Mouse (Mus musculus): ENCODE results near the gene Hist1h2bc. TPM values are rescaled to one million over a fixed set of nuclear protein-coding genes. Genes with fewer than 3 reads are reported as not detected.

Hist1h2bc gene
- polyA plus RNA-seq, 1 experiment, result 10.6 TPM

DNA sequence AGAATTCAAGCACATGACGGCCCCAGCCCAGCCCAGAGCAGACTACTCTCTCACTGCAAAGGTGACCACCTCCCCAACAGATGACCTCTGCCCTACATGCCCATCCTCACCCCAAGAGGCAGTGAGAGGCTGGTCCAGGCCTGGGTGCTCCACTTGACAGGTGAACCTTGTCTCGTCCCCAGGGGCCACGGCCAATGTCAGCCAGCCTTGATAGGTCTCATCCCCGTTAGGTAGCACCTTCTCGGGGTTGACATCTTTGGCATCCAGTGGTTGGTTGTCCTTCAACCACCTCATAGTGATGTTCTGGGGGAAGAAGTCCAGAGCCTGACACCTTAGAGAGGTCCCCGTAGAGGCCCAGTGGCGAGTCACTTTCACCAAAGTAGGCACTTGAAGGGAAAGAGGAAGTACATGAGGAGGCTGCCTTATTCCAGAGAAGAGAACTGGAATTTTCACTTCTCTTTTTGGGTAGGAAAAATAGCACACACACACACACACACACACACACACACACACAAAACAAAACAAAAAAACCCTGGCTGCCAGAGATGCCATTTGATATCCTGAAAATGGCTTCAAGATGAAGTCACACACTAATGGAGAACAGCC lies 21.9 kb downstream of the Hist1h2bc start:
- H3K4me3 ChIP-seq (ENCODE audit: low read depth, low read length), result no peak overlapping the region
- H3K36me3 ChIP-seq (ENCODE audit: control insufficient read depth, insufficient read depth, low read length, poor library complexity, severe bottlenecking), result no peaks in the 10 kb centered on the region
- H3K9ac ChIP-seq (ENCODE audit: low read depth, poor library complexity, severe bottlenecking), result no peak overlapping the region
- H3K27ac ChIP-seq (ENCODE audit: insufficient read depth, low read length), result no peak overlapping the region
- H3K9me3 ChIP-seq (replicated peaks; ENCODE audit: control insufficient read depth, insufficient read depth, low read length, poor library complexity, severe bottlenecking), result no peaks in the 10 kb centered on the region
- TF ChIP-seq EP300 (IDR thresholded peaks at IDR 0.05; ENCODE audit: insufficient read depth, low read depth, low read length) (no peak), POLR2A (IDR thresholded peaks at IDR 0.05; ENCODE audit: insufficient read depth, low read length) (no peak), CTCF (IDR thresholded peaks at IDR 0.05; ENCODE audit: low read depth, low read length) (no peak)
- no peaks in the 10 kb centered on the region for H3K4me1 ChIP-seq (ENCODE audit: control insufficient read depth, insufficient read depth, low read length)
- H3K27me3 ChIP-seq (ENCODE audit: control insufficient read depth, insufficient read depth, low read length, poor library complexity, severe bottlenecking), result peaks cover 4% of the 10 kb centered on the region; the same call in 1 of the 2 replicates

DNA sequence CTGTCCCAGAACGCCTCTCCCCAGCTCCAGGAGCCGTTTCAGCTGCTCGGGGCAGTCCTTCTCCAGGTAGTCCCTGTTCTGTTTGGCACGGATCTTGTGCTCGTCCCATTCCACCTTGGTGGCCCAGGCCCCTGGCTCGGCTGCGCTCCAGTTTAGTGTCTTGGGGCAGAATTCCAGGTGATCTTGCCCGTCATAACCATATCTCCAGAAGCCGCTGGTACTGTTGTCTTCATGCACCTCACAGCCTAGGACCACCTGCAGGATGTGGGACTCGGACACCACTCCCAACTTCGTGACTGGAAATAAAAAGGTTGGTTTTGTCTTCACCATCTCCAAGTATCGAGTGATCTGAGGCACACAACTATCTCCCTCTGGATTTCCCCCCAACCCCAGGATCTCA lies 22.8 kb downstream of the Hist1h2bc start:
- Histone ChIP-seq H3K4me1 (ENCODE audit: control insufficient read depth, insufficient read depth, low read length) (no peaks in the 10 kb centered on the region), H3K9ac (ENCODE audit: low read depth, poor library complexity, severe bottlenecking) (no peak overlapping the region), H3K4me3 (ENCODE audit: low read depth, low read length) (no peak overlapping the region), H3K36me3 (ENCODE audit: control insufficient read depth, insufficient read depth, low read length, poor library complexity, severe bottlenecking) (no peaks in the 10 kb centered on the region), H3K27ac (ENCODE audit: insufficient read depth, low read length) (no peak overlapping the region), H3K27me3 (ENCODE audit: control insufficient read depth, insufficient read depth, low read length, poor library complexity, severe bottlenecking) (peaks cover 4% of the 10 kb centered on the region; the same call in 1 of the 2 replicates), H3K9me3 (replicated peaks; ENCODE audit: control insufficient read depth, insufficient read depth, low read length, poor library complexity, severe bottlenecking) (no peaks in the 10 kb centered on the region)
- TF ChIP-seq POLR2A (IDR thresholded peaks at IDR 0.05; ENCODE audit: insufficient read depth, low read length) (no peak), CTCF (IDR thresholded peaks at IDR 0.05; ENCODE audit: low read depth, low read length) (no peak), EP300 (IDR thresholded peaks at IDR 0.05; ENCODE audit: insufficient read depth, low read depth, low read length) (no peak)

DNA sequence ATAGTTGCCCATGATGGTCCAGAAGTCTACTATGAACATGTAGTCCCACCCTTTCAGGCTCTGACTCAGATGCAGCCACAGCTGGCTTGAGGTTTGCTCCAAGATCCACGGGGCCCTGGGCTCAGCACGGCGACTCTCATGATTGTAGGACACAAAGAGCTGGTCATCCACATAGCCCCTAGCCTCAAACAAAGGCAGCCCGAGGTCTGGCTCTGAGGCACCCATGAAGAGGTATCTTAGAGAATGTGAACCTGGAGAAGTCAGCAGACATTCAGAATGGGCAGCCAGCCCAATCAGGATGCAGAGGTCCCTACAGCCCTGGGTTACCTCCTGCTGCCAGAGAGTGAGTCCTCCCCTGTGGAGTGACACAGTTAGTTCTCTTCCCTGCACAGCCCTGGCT lies 24.0 kb downstream of the Hist1h2bc start:
- no peaks in the 10 kb centered on the region for H3K9me3 ChIP-seq (replicated peaks; ENCODE audit: control insufficient read depth, insufficient read depth, low read length, poor library complexity, severe bottlenecking)
- H3K27ac ChIP-seq (ENCODE audit: insufficient read depth, low read length), result no peak overlapping the region
- no peak overlapping the region for H3K4me3 ChIP-seq (ENCODE audit: low read depth, low read length)
- TF ChIP-seq CTCF (IDR thresholded peaks at IDR 0.05; ENCODE audit: low read depth, low read length), result no peak
- TF ChIP-seq POLR2A (IDR thresholded peaks at IDR 0.05; ENCODE audit: insufficient read depth, low read length), result no peak
- TF ChIP-seq EP300 (IDR thresholded peaks at IDR 0.05; ENCODE audit: insufficient read depth, low read depth, low read length), result no peak
- H3K36me3 ChIP-seq (ENCODE audit: control insufficient read depth, insufficient read depth, low read length, poor library complexity, severe bottlenecking), result no peaks in the 10 kb centered on the region
- H3K27me3 ChIP-seq (ENCODE audit: control insufficient read depth, insufficient read depth, low read length, poor library complexity, severe bottlenecking), result peaks cover 4% of the 10 kb centered on the region; the same call in 1 of the 2 replicates
- H3K9ac ChIP-seq (ENCODE audit: low read depth, poor library complexity, severe bottlenecking), result no peak overlapping the region
- no peaks in the 10 kb centered on the region for H3K4me1 ChIP-seq (ENCODE audit: control insufficient read depth, insufficient read depth, low read length)

DNA sequence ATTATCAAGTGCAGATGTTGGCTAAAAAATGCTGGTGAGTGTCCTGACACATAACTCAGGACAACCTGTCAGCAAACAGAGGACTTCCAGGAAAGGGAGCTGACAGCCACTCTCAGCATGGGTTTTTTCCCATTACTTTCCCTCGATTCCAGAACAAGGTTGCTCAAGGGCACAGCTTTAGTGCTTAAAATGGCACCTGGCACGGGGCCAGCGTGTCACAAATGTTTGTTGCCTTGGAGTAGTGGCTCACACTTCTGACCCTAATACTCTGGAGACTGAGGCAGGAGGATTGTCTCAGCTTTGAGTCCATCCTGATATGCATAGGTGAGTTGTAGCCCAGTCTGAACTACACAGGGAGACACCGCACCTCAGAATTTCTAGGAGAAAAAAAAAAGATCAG lies 24.7 kb downstream of the Hist1h2bc start:
- H3K4me1 ChIP-seq (ENCODE audit: control insufficient read depth, insufficient read depth, low read length), result no peaks in the 10 kb centered on the region
- TF ChIP-seq EP300 (IDR thresholded peaks at IDR 0.05; ENCODE audit: insufficient read depth, low read depth, low read length) (no peak), CTCF (IDR thresholded peaks at IDR 0.05; ENCODE audit: low read depth, low read length) (no peak), POLR2A (IDR thresholded peaks at IDR 0.05; ENCODE audit: insufficient read depth, low read length) (no peak)
- no peak overlapping the region for H3K9ac ChIP-seq (ENCODE audit: low read depth, poor library complexity, severe bottlenecking)
- no peaks in the 10 kb centered on the region for H3K9me3 ChIP-seq (replicated peaks; ENCODE audit: control insufficient read depth, insufficient read depth, low read length, poor library complexity, severe bottlenecking)
- no peak overlapping the region for H3K4me3 ChIP-seq (ENCODE audit: low read depth, low read length)
- no peak overlapping the region for H3K27ac ChIP-seq (ENCODE audit: insufficient read depth, low read length)
- no peaks in the 10 kb centered on the region for H3K36me3 ChIP-seq (ENCODE audit: control insufficient read depth, insufficient read depth, low read length, poor library complexity, severe bottlenecking)
- peaks cover 4% of the 10 kb centered on the region; the same call in 1 of the 2 replicates for H3K27me3 ChIP-seq (ENCODE audit: control insufficient read depth, insufficient read depth, low read length, poor library complexity, severe bottlenecking)

DNA sequence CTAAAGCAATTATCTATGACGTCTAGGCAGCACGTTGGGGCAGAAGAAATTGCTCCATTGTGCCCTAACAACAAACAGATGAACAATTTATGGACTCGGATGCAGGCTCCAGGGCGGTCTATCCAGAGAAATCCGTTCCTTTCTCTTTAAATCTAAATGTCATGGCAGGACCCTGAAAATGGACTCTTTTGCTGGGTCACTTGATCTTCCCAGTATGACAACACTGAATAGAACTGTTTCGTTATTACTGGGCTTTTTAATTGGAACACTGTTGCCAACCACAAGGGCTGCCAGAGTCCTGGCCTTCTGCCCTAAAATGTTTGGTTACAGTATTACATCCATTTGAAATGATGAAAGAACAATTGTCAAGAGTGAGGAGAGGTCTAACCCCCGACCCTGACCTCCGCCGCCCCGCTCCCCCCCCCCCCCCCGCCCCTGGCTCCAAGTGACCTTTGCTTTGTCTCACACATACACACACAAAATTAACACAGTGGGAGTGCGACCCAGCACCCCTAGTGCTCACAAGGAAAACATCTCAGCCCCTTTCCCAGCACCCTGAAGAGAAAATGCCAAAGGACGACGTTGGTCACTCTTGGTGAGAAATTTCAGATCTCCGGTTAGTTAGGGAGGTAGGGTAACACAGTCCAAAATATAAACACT lies 25.8 kb downstream of the Hist1h2bc start:
- Histone ChIP-seq H3K9ac (ENCODE audit: low read depth, poor library complexity, severe bottlenecking) (peak overlapping the region; percentile 24; the same call in 1 of the 2 replicates), H3K27ac (ENCODE audit: insufficient read depth, low read length) (no peak overlapping the region)

More for the DNA sequence above, 25.8 kb downstream of the Hist1h2bc start:
- Histone ChIP-seq H3K27me3 (ENCODE audit: control insufficient read depth, insufficient read depth, low read length, poor library complexity, severe bottlenecking) (peaks cover 4% of the 10 kb centered on the region; the same call in 1 of the 2 replicates), H3K36me3 (ENCODE audit: control insufficient read depth, insufficient read depth, low read length, poor library complexity, severe bottlenecking) (no peaks in the 10 kb centered on the region), H3K4me1 (ENCODE audit: control insufficient read depth, insufficient read depth, low read length) (no peaks in the 10 kb centered on the region), H3K4me3 (ENCODE audit: low read depth, low read length) (peak overlapping the region; percentile 10; the same call in 1 of the 2 replicates), H3K9me3 (replicated peaks; ENCODE audit: control insufficient read depth, insufficient read depth, low read length, poor library complexity, severe bottlenecking) (no peaks in the 10 kb centered on the region)
- TF ChIP-seq CTCF (IDR thresholded peaks at IDR 0.05; ENCODE audit: low read depth, low read length) (no peak), POLR2A (IDR thresholded peaks at IDR 0.05; ENCODE audit: insufficient read depth, low read length) (no peak), EP300 (IDR thresholded peaks at IDR 0.05; ENCODE audit: insufficient read depth, low read depth, low read length) (no peak)
